In genomic region chr10:82629111-82629585, GRCm38 (mm10) we compare ENCODE assay signal across 8 mouse cellular contexts. TPM values are rescaled to one million over a fixed set of nuclear protein-coding genes. Genes with fewer than 3 reads are reported as not detected.
DNase-seq lines count a peak whose midpoint lies in the region; ATAC-seq lines count a peak whose summit lies in the region.

No protein-coding gene starts in this region.

- intact Hi-C loops in heart, postnatal 14 days (cut with DNase I), result no loop called here

- H3K4me2 ChIP-seq in heart, embryonic 16.5 days (ENCODE audit: low read depth, low read length), result peak overlapping the region; percentile 85
- H3K4me2 ChIP-seq in forebrain, embryonic 11.5 days (ENCODE audit: low read depth, low read length, severe bottlenecking), result peak overlapping the region; percentile 91
- peak overlapping the region; percentile 81 for H3K4me2 ChIP-seq in midbrain, embryonic 12.5 days (replicated peaks)

- H3K27ac ChIP-seq in heart, embryonic 16.5 days (ENCODE audit: low read length), result peak overlapping the region; percentile 93
- peak overlapping the region; percentile 84 for H3K27ac ChIP-seq in forebrain, embryonic 11.5 days (ENCODE audit: low read depth, low read length)
- peak overlapping the region; percentile 92 for H3K27ac ChIP-seq in midbrain, embryonic 12.5 days (replicated peaks)

- peaks cover 5% of the 10 kb centered on the region; the same call in 1 of the 2 replicates for H3K36me3 ChIP-seq in heart, embryonic 16.5 days (ENCODE audit: control insufficient read depth, insufficient read depth)
- H3K36me3 ChIP-seq in forebrain, embryonic 11.5 days (ENCODE audit: control insufficient read depth, insufficient read depth, low read length), result peaks cover 5% of the 10 kb centered on the region; the same call in 1 of the 2 replicates
- H3K36me3 ChIP-seq in midbrain, embryonic 12.5 days, result peaks cover 27% of the 10 kb centered on the region

- H3K9me3 ChIP-seq in heart, embryonic 16.5 days (replicated peaks; ENCODE audit: control insufficient read depth, low read length), result no peaks in the 10 kb centered on the region
- H3K9me3 ChIP-seq in forebrain, embryonic 11.5 days (ENCODE audit: control insufficient read depth, low read length), result no peaks in the 10 kb centered on the region
- no peaks in the 10 kb centered on the region for H3K9me3 ChIP-seq in midbrain, embryonic 12.5 days

- peaks cover 18% of the 10 kb centered on the region for H3K4me1 ChIP-seq in heart, embryonic 16.5 days (ENCODE audit: control insufficient read depth, insufficient read depth, low read length)
- peaks cover 8% of the 10 kb centered on the region for H3K4me1 ChIP-seq in forebrain, embryonic 11.5 days (replicated peaks; ENCODE audit: control insufficient read depth, insufficient read depth, low read length)
- H3K4me1 ChIP-seq in midbrain, embryonic 12.5 days, result peaks cover 22% of the 10 kb centered on the region

- peak; percentile 37 for ATAC-seq in heart, embryonic 16.5 days (replicated peaks; ENCODE audit: extremely low read depth, insufficient read depth, low FRiP score)
- ATAC-seq in forebrain, embryonic 11.5 days (replicated peaks; ENCODE audit: low FRiP score), result peak; percentile 61
- peak; percentile 76 for ATAC-seq in midbrain, embryonic 12.5 days (ENCODE audit: low FRiP score, low read depth)

- H3K4me3 ChIP-seq in heart, embryonic 16.5 days (ENCODE audit: low read length), result peak overlapping the region; percentile 75
- peak overlapping the region; percentile 86 for H3K4me3 ChIP-seq in forebrain, embryonic 11.5 days (ENCODE audit: low read depth, low read length)
- peak overlapping the region; percentile 69 for H3K4me3 ChIP-seq in midbrain, embryonic 12.5 days

- H3K27me3 ChIP-seq in heart, embryonic 16.5 days (ENCODE audit: control insufficient read depth, insufficient read depth, low read length), result no peaks in the 10 kb centered on the region
- no peaks in the 10 kb centered on the region for H3K27me3 ChIP-seq in forebrain, embryonic 11.5 days (ENCODE audit: control insufficient read depth, insufficient read depth, low read length)
- H3K27me3 ChIP-seq in midbrain, embryonic 12.5 days, result no peaks in the 10 kb centered on the region

- 3% methylated on average over 11 of the region's 11 CpGs for WGBS in heart, embryonic 16.5 days
- 6% methylated on average over 11 of the region's 11 CpGs for WGBS in forebrain, embryonic 11.5 days
- WGBS in midbrain, embryonic 12.5 days, result 5% methylated on average over 11 of the region's 11 CpGs

- H3K9ac ChIP-seq in heart, embryonic 16.5 days (ENCODE audit: low read length), result peak overlapping the region; percentile 85
- H3K9ac ChIP-seq in forebrain, embryonic 11.5 days (ENCODE audit: low read length), result peak overlapping the region; percentile 81
- peak overlapping the region; percentile 77 for H3K9ac ChIP-seq in midbrain, embryonic 12.5 days (replicated peaks)

- DNase-seq in heart, postnatal 14 days, result no peak
- peak; percentile 60 for DNase-seq in MN1 (ENCODE audit: low spot score)
- DNase-seq in forebrain, embryonic 11.5 days (ENCODE audit: low spot score), result peak; percentile 55
- DNase-seq in kidney, postnatal 25 days, result peak; percentile 9 to 44
- no peak for DNase-seq in left cerebral cortex, adult 11 months (ENCODE audit: low spot score)
- no peak for DNase-seq in yolk sac, embryonic 10.5 days (ENCODE audit: low spot score)

RNA-seq across cellular contexts. Expression of gene Tdg, which starts 0.5 kb away (rescaled TPM):
- polyA plus RNA-seq in heart, embryonic 16.5 days (2015; fragmentation: Nextera tagmentation; extraction: Ambion mirVana), result 67.4 and 70.7 TPM in 2 replicates
- 10 to 100 TPM; 22.9 to 23.8 TPM for total RNA-seq in heart, postnatal 14 days (2021)
- 337 and 342 TPM in 2 replicates for polyA plus RNA-seq in forebrain, embryonic 11.5 days (2014; fragmentation: Nextera tagmentation; extraction: Ambion mirVana)
- polyA plus RNA-seq in midbrain, embryonic 12.5 days (2016; fragmentation: Nextera tagmentation; extraction: Ambion mirVana), result 290 and 294 TPM in 2 replicates

RNA-seq across cellular contexts. Expression of gene 1190007I07Rik, which starts 6.1 kb away (rescaled TPM):
- 34.1 and 41.3 TPM in 2 replicates for polyA plus RNA-seq in heart, embryonic 16.5 days (2015; fragmentation: Nextera tagmentation; extraction: Ambion mirVana)
- total RNA-seq in heart, postnatal 14 days (2021), result 10 to 100 TPM; 20.5 to 25.0 TPM
- polyA plus RNA-seq in forebrain, embryonic 11.5 days (2014; fragmentation: Nextera tagmentation; extraction: Ambion mirVana), result 38.7 and 43.0 TPM in 2 replicates
- 35.5 and 40.6 TPM in 2 replicates for polyA plus RNA-seq in midbrain, embryonic 12.5 days (2016; fragmentation: Nextera tagmentation; extraction: Ambion mirVana)

Comparison
In these comparisons a context has a peak if more than half of its experiments do, and no peak if none do; other contexts are left out.
1. DNase-seq: peak in MN1 (single experiment), forebrain, embryonic 11.5 days (single experiment) and kidney, postnatal 25 days (2 of 2); none in heart, postnatal 14 days (0 of 2), left cerebral cortex, adult 11 months (single experiment) and yolk sac, embryonic 10.5 days (single experiment).
2. Peak in every context shown above with its lines, with median percentiles within 50 percentile points of each other: ATAC-seq, H3K27ac ChIP-seq, H3K4me2 ChIP-seq, H3K4me3 ChIP-seq and H3K9ac ChIP-seq.